7 mouse cellular contexts compared by ENCODE assay signal in the genomic region with DNA sequence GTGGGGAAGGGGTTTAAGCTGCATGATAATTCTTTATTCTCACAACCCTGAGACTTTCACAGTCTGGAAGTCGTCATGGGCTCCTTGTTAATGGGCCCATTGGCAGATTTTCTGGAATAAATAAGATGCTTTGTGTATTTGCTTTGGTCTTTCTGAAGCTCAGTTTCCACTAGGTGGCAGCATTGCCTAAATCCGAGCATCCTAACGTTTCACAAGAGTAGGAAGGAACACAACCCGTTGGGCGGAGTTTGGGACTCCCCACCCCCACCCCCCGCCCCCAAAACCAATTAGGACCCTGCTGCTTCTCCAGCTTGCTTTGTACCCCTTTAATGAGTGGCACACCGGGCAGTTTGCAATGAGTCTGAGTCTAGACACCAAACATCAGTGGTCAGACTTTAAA.
DNase-seq lines count a peak whose midpoint lies in the region; ATAC-seq and TF ChIP-seq lines count a peak whose summit lies in the region.

No protein-coding gene starts in this region.

- H3K27me3 ChIP-seq in intestine, embryonic 16.5 days (replicated peaks; ENCODE audit: control insufficient read depth, insufficient read depth, low read length): no peaks in the 10 kb centered on the region
- H3K27me3 ChIP-seq in midbrain, embryonic 11.5 days (ENCODE audit: control insufficient read depth, insufficient read depth, low read length): no peaks in the 10 kb centered on the region
- no peaks in the 10 kb centered on the region for H3K27me3 ChIP-seq in small intestine, adult 2 months (ENCODE audit: control insufficient read depth, insufficient read depth, low read length)

- no peak for TF ChIP-seq POLR2A in small intestine, adult 2 months (IDR thresholded peaks at IDR 0.05; ENCODE audit: low read depth, low read length)

- H3K4me2 ChIP-seq in intestine, embryonic 16.5 days (ENCODE audit: low read depth, low read length): no peak overlapping the region
- peak overlapping the region; percentile 17; the same call in 1 of the 2 replicates for H3K4me2 ChIP-seq in midbrain, embryonic 11.5 days

- intact Hi-C loops in left cerebral cortex, postnatal 36 days (cut with DNase I): loop anchor here (5.0 kb wide), 3 partner anchors 104 to 429 kb away; partner anchors contain the start of gene Rgs7bp

- no peak overlapping the region for H3K9ac ChIP-seq in intestine, embryonic 16.5 days (ENCODE audit: low read depth, low read length)
- no peak overlapping the region for H3K9ac ChIP-seq in midbrain, embryonic 11.5 days (ENCODE audit: low read length)

- no peaks in the 10 kb centered on the region for H3K9me3 ChIP-seq in intestine, embryonic 16.5 days (ENCODE audit: control insufficient read depth, low read length)
- no peaks in the 10 kb centered on the region for H3K9me3 ChIP-seq in midbrain, embryonic 11.5 days (ENCODE audit: control insufficient read depth, low read length)

- 0% methylated on average over 7 of the region's 7 CpGs for WGBS in intestine, embryonic 16.5 days
- 0% methylated on average over 7 of the region's 7 CpGs for WGBS in midbrain, embryonic 11.5 days
- WGBS in small intestine, adult 2 months: under 1% methylated on average over 7 of the region's 7 CpGs

- H3K27ac ChIP-seq in intestine, embryonic 16.5 days (ENCODE audit: low read length): no peak overlapping the region
- H3K27ac ChIP-seq in midbrain, embryonic 11.5 days (ENCODE audit: low read depth, low read length): no peak overlapping the region
- H3K27ac ChIP-seq in small intestine, adult 2 months (ENCODE audit: insufficient read depth, low read depth, low read length): no peak overlapping the region

- H3K4me3 ChIP-seq in intestine, embryonic 16.5 days (ENCODE audit: low read length): no peak overlapping the region; the same call in 1 of the 2 replicates
- H3K4me3 ChIP-seq in midbrain, embryonic 11.5 days (ENCODE audit: low read depth, low read length): no peak overlapping the region
- H3K4me3 ChIP-seq in small intestine, adult 2 months (ENCODE audit: low read depth, low read length): no peak overlapping the region

- ATAC-seq in granulocyte monocyte progenitor cell, adult 5-6 weeks (replicated peaks; ENCODE audit: poor library complexity, severe bottlenecking): peak; percentile 98
- ATAC-seq in intestine, embryonic 16.5 days: peak; percentile 65
- peak; percentile 86 for ATAC-seq in midbrain, embryonic 11.5 days (ENCODE audit: low FRiP score)

- no peaks in the 10 kb centered on the region for H3K36me3 ChIP-seq in intestine, embryonic 16.5 days (ENCODE audit: control insufficient read depth, insufficient read depth, low read length)
- H3K36me3 ChIP-seq in midbrain, embryonic 11.5 days (ENCODE audit: control insufficient read depth, insufficient read depth, low read length): no peaks in the 10 kb centered on the region
- H3K36me3 ChIP-seq in small intestine, adult 2 months (ENCODE audit: control insufficient read depth, insufficient read depth, low read length): no peaks in the 10 kb centered on the region

- H3K4me1 ChIP-seq in intestine, embryonic 16.5 days (ENCODE audit: control insufficient read depth, insufficient read depth, low read length): no peaks in the 10 kb centered on the region
- no peaks in the 10 kb centered on the region for H3K4me1 ChIP-seq in midbrain, embryonic 11.5 days (ENCODE audit: control insufficient read depth, insufficient read depth, low read length)
- H3K4me1 ChIP-seq in small intestine, adult 2 months (ENCODE audit: control insufficient read depth, insufficient read depth, insufficient read length, low read length): no peaks in the 10 kb centered on the region

- TF ChIP-seq CTCF in small intestine, adult 2 months (IDR thresholded peaks at IDR 0.05; ENCODE audit: extremely low read depth, insufficient read length, insufficient replicate concordance, low read depth, low read length): peak; percentile 44; the same call in 1 of the 2 replicates

- DNase-seq in adrenal gland, adult 8-10 months: peak; percentile 67
- peak; percentile 81 for DNase-seq in embryo, embryonic 11.5 days (ENCODE audit: low read depth, low spot score)
- peak; percentile 61 to 73 for DNase-seq in left cerebral cortex, postnatal 36 days (ENCODE audit: low spot score in 2 of 2)
- DNase-seq in midbrain, embryonic 11.5 days (ENCODE audit: low spot score, missing footprints): peak; percentile 98
